Mouse (Mus musculus) kidney, embryonic 16.5 days (tissue): ENCODE measurements around the gene Ankrd60. TPM values are rescaled to one million over a fixed set of nuclear protein-coding genes. Genes with fewer than 3 reads are reported as not detected.

Experiments
- ATAC-seq: fragments of 200-750 bp; cut with Nextera tagmentation; 2 replicates; pipeline ENCODE4 v1.8.0; 2017; ENCODE audit warnings: moderate TSS enrichment; ENCODE audit not compliant: low FRiP score, low TSS enrichment
- H3K27ac ChIP-seq: fragments of 300-500 bp; sonication (generic); 2 replicates; pipeline ENCODE4 v1.5.1; 2014; ENCODE audit warnings: low read length
- H3K27me3 ChIP-seq: fragments of 300-500 bp; sonication (generic); 2 replicates; pipeline ENCODE4 v1.6.1; 2014; ENCODE audit warnings: low read length, control low read depth, mixed read lengths; ENCODE audit not compliant: insufficient read depth
- H3K36me3 ChIP-seq: fragments of 300-500 bp; sonication (generic); 2 replicates; pipeline ENCODE4 v1.6.1; 2014; ENCODE audit warnings: low read length, control low read depth, mixed read lengths; ENCODE audit not compliant: insufficient read depth
- H3K4me1 ChIP-seq: fragments of 300-500 bp; sonication (generic); 2 replicates; pipeline ENCODE4 v1.6.1; 2014; ENCODE audit warnings: low read length, control low read depth, mixed read lengths; ENCODE audit not compliant: insufficient read depth
- H3K4me2 ChIP-seq: fragments of 300-500 bp; sonication (generic); replicated peaks from 2 replicates; pipeline ENCODE4 v1.6.1; 2014; ENCODE audit warnings: low read depth, low read length
- H3K4me3 ChIP-seq: fragments of 300-500 bp; sonication (generic); 2 replicates; pipeline ENCODE4 v1.5.1; 2014; ENCODE audit warnings: mild to moderate bottlenecking, low read length
- H3K9ac ChIP-seq: fragments of 300-500 bp; sonication (generic); replicated peaks from 2 replicates; pipeline ENCODE4 v1.6.1; 2014; ENCODE audit warnings: low read length
- H3K9me3 ChIP-seq: fragments of 300-500 bp; sonication (generic); 2 replicates; pipeline ENCODE4 v1.6.1; 2016; ENCODE audit warnings: low read length, control low read depth
- WGBS: fragments of 180-500 bp; shearing (Covaris S2); extraction: QIAGEN DNeasy Blood & Tissue Kit; methylation state at CpG from one replicate; pipeline ENCODE4 v1.1.7; 2014; 5-methylcytosine and 5-hydroxymethylcytosine counted together
- polyA plus RNA-seq: library from polyadenylated mRNA; unstranded; fragments of >200 nt; fragmentation: Nextera tagmentation; extraction: Ambion mirVana; gene quantifications from 2 replicates; pipeline ENCODE4 v1.2.1, GENCODE M21; 2015

The Ankrd60 gene
- not detected in 2 replicates for polyA plus RNA-seq

- 10% methylated on average over 50 of the region's 58 CpGs for WGBS
- peak within 1 kb of the TSS; percentile 80 for H3K4me2 ChIP-seq
- peak within 1 kb of the TSS; percentile 60 for H3K9ac ChIP-seq
- H3K4me1 ChIP-seq: 0 out of 2 replicates have a peak, but pooled peaks cover 8% of the 10 kb centered on the region
- H3K27me3 ChIP-seq: peaks cover 14% of the 10 kb centered on the region
- H3K9me3 ChIP-seq: no peaks in the 10 kb centered on the region
- H3K27ac ChIP-seq: no peak within 1 kb of the TSS
- H3K4me3 ChIP-seq: peak within 1 kb of the TSS; percentile 47
- no peaks in the 10 kb centered on the region for H3K36me3 ChIP-seq
- ATAC-seq: peak; percentile 66
Observed at GRCm38 (mm10) chr2:173577669-173578557, at the start of gene Ankrd60. TSS of gene Ankrd60 (minus strand) at chr2:173578365.

GRCm38 (mm10) chr2:173625786-173626185 lies 47.6 kb upstream of the Ankrd60 start:
- Histone ChIP-seq H3K4me3 (no peak overlapping the region), H3K9ac (no peak overlapping the region), H3K4me1 (no peaks in the 10 kb centered on the region), H3K27me3 (no peaks in the 10 kb centered on the region), H3K9me3 (no peaks in the 10 kb centered on the region), H3K4me2 (no peak overlapping the region), H3K27ac (no peak overlapping the region), H3K36me3 (no peaks in the 10 kb centered on the region)
- ATAC-seq: no peak
- WGBS: 93% methylated on average over 3 of the region's 3 CpGs

GRCm38 (mm10) chr2:173624667-173625066 lies 46.5 kb upstream of the Ankrd60 start:
- H3K27me3 ChIP-seq: no peaks in the 10 kb centered on the region
- no peak for ATAC-seq
- H3K27ac ChIP-seq: no peak overlapping the region

GRCm38 (mm10) chr2:173622173-173622601 lies 44.0 kb upstream of the Ankrd60 start:
- ATAC-seq: no peak
- no peak overlapping the region for H3K4me3 ChIP-seq

More at GRCm38 (mm10) chr2:173624667-173625066, 46.5 kb upstream of the Ankrd60 start:
- H3K4me1 ChIP-seq: no peaks in the 10 kb centered on the region
- WGBS: 71% methylated on average over 7 of the region's 7 CpGs
- H3K4me3 ChIP-seq: no peak overlapping the region
- H3K9me3 ChIP-seq: no peaks in the 10 kb centered on the region
- no peak overlapping the region for H3K4me2 ChIP-seq
- H3K36me3 ChIP-seq: no peaks in the 10 kb centered on the region
- H3K9ac ChIP-seq: no peak overlapping the region

GRCm38 (mm10) chr2:173620645-173621044 lies 42.5 kb upstream of the Ankrd60 start:
- 96% methylated on average over 4 of the region's 4 CpGs for WGBS

More at GRCm38 (mm10) chr2:173622173-173622601, 44.0 kb upstream of the Ankrd60 start:
- no peak overlapping the region for H3K4me2 ChIP-seq
- H3K4me1 ChIP-seq: no peaks in the 10 kb centered on the region
- H3K36me3 ChIP-seq: no peaks in the 10 kb centered on the region
- H3K9me3 ChIP-seq: no peaks in the 10 kb centered on the region
- WGBS: 54% methylated on average over 7 of the region's 7 CpGs
- H3K27ac ChIP-seq: no peak overlapping the region
- H3K9ac ChIP-seq: no peak overlapping the region
- H3K27me3 ChIP-seq: no peaks in the 10 kb centered on the region

GRCm38 (mm10) chr2:173619132-173619531 lies 41.0 kb upstream of the Ankrd60 start:
- no peak for ATAC-seq
- H3K27me3 ChIP-seq: no peaks in the 10 kb centered on the region

More at GRCm38 (mm10) chr2:173620645-173621044, 42.5 kb upstream of the Ankrd60 start:
- Histone ChIP-seq H3K27ac (no peak overlapping the region), H3K9me3 (no peaks in the 10 kb centered on the region), H3K4me2 (no peak overlapping the region), H3K4me1 (no peaks in the 10 kb centered on the region), H3K27me3 (no peaks in the 10 kb centered on the region), H3K4me3 (no peak overlapping the region), H3K36me3 (no peaks in the 10 kb centered on the region), H3K9ac (no peak overlapping the region)
- ATAC-seq: no peak

GRCm38 (mm10) chr2:173616156-173616555 lies 38.0 kb upstream of the Ankrd60 start:
- Histone ChIP-seq H3K4me2 (no peak overlapping the region), H3K36me3 (peaks cover 5% of the 10 kb centered on the region; the same call in 1 of the 2 replicates), H3K4me3 (no peak overlapping the region), H3K9ac (no peak overlapping the region), H3K27me3 (no peaks in the 10 kb centered on the region), H3K9me3 (no peaks in the 10 kb centered on the region), H3K4me1 (no peaks in the 10 kb centered on the region), H3K27ac (peak overlapping the region; percentile 63)
- WGBS: 72% methylated on average over 7 of the region's 7 CpGs
- ATAC-seq: no peak

More at GRCm38 (mm10) chr2:173619132-173619531, 41.0 kb upstream of the Ankrd60 start:
- H3K27ac ChIP-seq: no peak overlapping the region
- 91% methylated on average over 5 of the region's 5 CpGs for WGBS
- no peak overlapping the region for H3K4me3 ChIP-seq
- no peaks in the 10 kb centered on the region for H3K9me3 ChIP-seq
- H3K4me1 ChIP-seq: no peaks in the 10 kb centered on the region
- peaks cover 5% of the 10 kb centered on the region; the same call in 1 of the 2 replicates for H3K36me3 ChIP-seq
- H3K4me2 ChIP-seq: no peak overlapping the region
- H3K9ac ChIP-seq: no peak overlapping the region

- no peaks in the 10 kb centered on the region for H3K4me1 ChIP-seq
- H3K4me2 ChIP-seq: no peak overlapping the region
- H3K4me3 ChIP-seq: no peak overlapping the region
- H3K27me3 ChIP-seq: no peaks in the 10 kb centered on the region
- ATAC-seq: peak; percentile 73
- no peak overlapping the region for H3K9ac ChIP-seq
- no peaks in the 10 kb centered on the region for H3K9me3 ChIP-seq
- H3K27ac ChIP-seq: no peak overlapping the region; the same call in 1 of the 2 replicates
- 62% methylated on average over 11 of the region's 11 CpGs for WGBS
- H3K36me3 ChIP-seq: peaks cover 5% of the 10 kb centered on the region; the same call in 1 of the 2 replicates
Observed at GRCm38 (mm10) chr2:173615378-173616081, 37.4 kb upstream of the Ankrd60 start.

GRCm38 (mm10) chr2:173608020-173608958 lies 30.1 kb upstream of the Ankrd60 start:
- 0 out of 2 replicates have a peak, but pooled peaks have one; percentile 40 for ATAC-seq
- 75% methylated on average over 10 of the region's 10 CpGs for WGBS
- no peak overlapping the region for H3K4me2 ChIP-seq
- 0 out of 2 replicates have a peak, but pooled peaks cover 10% of the 10 kb centered on the region for H3K36me3 ChIP-seq
- no peaks in the 10 kb centered on the region for H3K27me3 ChIP-seq
- no peaks in the 10 kb centered on the region for H3K4me1 ChIP-seq
- H3K27ac ChIP-seq: no peak overlapping the region
- H3K9ac ChIP-seq: no peak overlapping the region
- no peak overlapping the region for H3K4me3 ChIP-seq
- no peaks in the 10 kb centered on the region for H3K9me3 ChIP-seq
